Mouse (Mus musculus): ENCODE results near the gene Olfr120. TPM values are rescaled to one million over a fixed set of nuclear protein-coding genes. Genes with fewer than 3 reads are reported as not detected.

Gene Olfr120
- polyA plus RNA-seq (2012; rRNA removed), result not detected in 2 replicates

GRCm38 (mm10) chr17:37721508-37721907 is at the start of gene Olfr120:
TSS of gene Olfr120 (plus strand) at chr17:37721808.

GRCm38 (mm10) chr17:37696264-37696663 is 25.3 kb upstream of the Olfr120 start, which contains the start of gene Olfr119:
TSS of gene Olfr119 (plus strand) at chr17:37696564.

GRCm38 (mm10) chr17:37768307-37768706 is 46.7 kb downstream of the Olfr120 start, which contains the start of gene Olfr122:
TSS of gene Olfr122 (plus strand) at chr17:37768607.

Other genes with a start within 250 kb of the Olfr120 start
- 0.02 TPM in 1 of 2 replicates, not detected in the other for gene H2-M2, start 238.3 kb upstream of the Olfr120 start, polyA plus RNA-seq (2012; rRNA removed)
- not detected in 2 replicates for gene Olfr110, start 229.3 kb upstream of the Olfr120 start, polyA plus RNA-seq (2012; rRNA removed)
- gene Olfr111, start 213.8 kb upstream of the Olfr120 start, polyA plus RNA-seq (2012; rRNA removed), result 0.03 and 0.06 TPM in 2 replicates
- not detected in 2 replicates for gene Olfr112, start 152.4 kb upstream of the Olfr120 start, polyA plus RNA-seq (2012; rRNA removed)
- gene Olfr113, start 144.1 kb upstream of the Olfr120 start, polyA plus RNA-seq (2012; rRNA removed), result not detected in 2 replicates
- gene Olfr114, start 129.1 kb upstream of the Olfr120 start, polyA plus RNA-seq (2012; rRNA removed), result not detected in 2 replicates
- gene Olfr115, start 94.7 kb upstream of the Olfr120 start, polyA plus RNA-seq (2012; rRNA removed), result not detected in 2 replicates
- gene Olfr116, start 94.6 kb upstream of the Olfr120 start, polyA plus RNA-seq (2012; rRNA removed), result not detected in 2 replicates
- gene Olfr117, start 58.0 kb upstream of the Olfr120 start, polyA plus RNA-seq (2012; rRNA removed), result not detected in 2 replicates
- gene Olfr118, start 54.8 kb upstream of the Olfr120 start, polyA plus RNA-seq (2012; rRNA removed), result not detected in 2 replicates
- not detected in 2 replicates for gene Olfr119, start 25.2 kb upstream of the Olfr120 start, polyA plus RNA-seq (2012; rRNA removed)
- not detected in 2 replicates for gene Olfr121, start 27.0 kb downstream of the Olfr120 start, polyA plus RNA-seq (2012; rRNA removed)
- not detected in 2 replicates for gene Olfr122, start 46.8 kb downstream of the Olfr120 start, polyA plus RNA-seq (2012; rRNA removed)
- gene Olfr123, start 71.7 kb downstream of the Olfr120 start, polyA plus RNA-seq (2012; rRNA removed), result not detected in 2 replicates
- not detected in 2 replicates for gene Olfr124, start 78.1 kb downstream of the Olfr120 start, polyA plus RNA-seq (2012; rRNA removed)
- not detected in 2 replicates for gene Olfr125, start 111.1 kb downstream of the Olfr120 start, polyA plus RNA-seq (2012; rRNA removed)
- not detected in 2 replicates for gene Olfr126, start 125.7 kb downstream of the Olfr120 start, polyA plus RNA-seq (2012; rRNA removed)
- not detected in 2 replicates for gene Olfr127, start 178.6 kb downstream of the Olfr120 start, polyA plus RNA-seq (2012; rRNA removed)
- gene Olfr128, start 198.7 kb downstream of the Olfr120 start, polyA plus RNA-seq (2012; rRNA removed), result not detected in 2 replicates
- gene Olfr761, start 231.3 kb downstream of the Olfr120 start, polyA plus RNA-seq (2012; rRNA removed), result not detected in 2 replicates